Mouse (Mus musculus) testis, adult 2 months (tissue): Measurements from ENCODE around the gene Pdzrn4.

Experiments
- CTCF ChIP-seq: fragments of 200-500 bp; IDR thresholded peaks from 2 replicates; pipeline ENCODE4 v1.5.1; 2012; ENCODE audit warnings: low read depth, mild to moderate bottlenecking, inconsistent platforms, low read length, moderate library complexity; ENCODE audit not compliant: control insufficient read depth, insufficient read depth, insufficient replicate concordance
- POLR2A ChIP-seq: fragments of 200-500 bp; IDR thresholded peaks from 2 replicates; pipeline ENCODE4 v1.6.1; 2012; ENCODE audit warnings: low read depth, mild to moderate bottlenecking, inconsistent platforms, low read length, moderate library complexity; ENCODE audit not compliant: control insufficient read depth

DNA sequence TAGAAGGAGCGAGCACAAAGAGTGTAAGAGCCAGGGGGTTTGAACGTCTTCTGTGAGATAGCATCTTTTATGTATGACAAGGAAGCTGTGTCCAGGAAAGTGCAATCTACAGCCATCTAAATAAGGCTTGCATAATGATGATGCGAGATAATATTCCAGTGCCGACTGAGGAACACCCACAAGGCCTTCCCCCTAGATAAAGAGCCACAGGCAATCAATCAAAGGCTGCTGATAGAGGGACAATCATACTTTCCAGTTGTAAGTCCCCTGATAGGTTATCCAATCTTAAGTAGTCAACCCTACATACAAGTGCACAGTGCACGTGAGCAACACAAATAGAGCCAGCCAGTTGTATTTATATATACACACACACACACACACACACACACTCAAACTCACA is 366.6 kb downstream of the Pdzrn4 start:
- no peak for TF ChIP-seq POLR2A
- TF ChIP-seq CTCF: no peak
